Mouse (Mus musculus) cerebellum, adult 2 months (tissue): ENCODE measurements around the gene Ppip5k1.

Source experiments
- CTCF ChIP-seq: fragments of 200-500 bp; IDR thresholded peaks from 2 replicates; pipeline ENCODE4 v1.5.1; 2011; ENCODE audit warnings: low read depth, mild to moderate bottlenecking, control low read depth, low read length, moderate library complexity, borderline replicate concordance; ENCODE audit not compliant: insufficient read depth
- POLR2A ChIP-seq: fragments of 200-500 bp; IDR thresholded peaks from 2 replicates; pipeline ENCODE4 v1.6.1; 2011; ENCODE audit warnings: low read length, control low read depth, borderline replicate concordance; ENCODE audit not compliant: insufficient read depth

DNA sequence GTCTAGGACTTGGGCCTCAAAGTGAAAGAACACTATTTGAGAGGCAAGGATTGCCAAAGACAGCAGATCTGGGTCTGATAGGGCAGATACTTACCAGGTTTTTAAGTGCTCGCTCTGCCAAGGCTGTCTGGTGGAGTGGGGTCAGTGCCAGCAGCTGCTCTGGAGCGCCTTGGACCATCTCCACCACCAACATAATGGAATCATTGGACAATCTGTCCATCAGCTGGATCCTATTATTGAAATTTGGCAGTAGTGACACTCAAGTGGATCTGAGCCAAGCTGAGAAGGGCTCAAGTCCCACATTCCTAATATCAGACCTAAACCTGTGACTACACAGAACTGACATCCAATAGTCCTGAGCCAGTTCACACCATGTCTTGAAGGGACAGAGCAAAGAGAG, 13.6 kb upstream of the Ppip5k1 start:
- no peak for TF ChIP-seq CTCF
- no peak for TF ChIP-seq POLR2A
